Mouse (Mus musculus): ENCODE results near the gene Rexo4. TPM values are rescaled to one million over a fixed set of nuclear protein-coding genes. Genes with fewer than 3 reads are reported as not detected.

Gene Rexo4
- polyA plus RNA-seq, 1 experiment from 2014 or later: 32.6 TPM

GRCm38 (mm10) chr2:26952866-26953265 lies 11.3 kb downstream of the Rexo4 start:
- H3K9ac ChIP-seq: no peak overlapping the region

GRCm38 (mm10) chr2:26952193-26952592 lies 12.0 kb downstream of the Rexo4 start:
- H3K9ac ChIP-seq: no peak overlapping the region
- no peaks in the 10 kb centered on the region for H3K27me3 ChIP-seq (ENCODE audit: control insufficient read depth, insufficient read depth, low read length)
- ATAC-seq (ENCODE audit: low FRiP score) (no peak), DNase-seq (ENCODE audit: low spot score) (no peak)
- no peaks in the 10 kb centered on the region for H3K9me3 ChIP-seq (ENCODE audit: control insufficient read depth, low read length)
- H3K4me1 ChIP-seq (replicated peaks; ENCODE audit: control insufficient read depth, insufficient read depth, low read length): no peaks in the 10 kb centered on the region
- H3K27ac ChIP-seq: no peak overlapping the region
- H3K36me3 ChIP-seq (replicated peaks; ENCODE audit: control insufficient read depth, insufficient read depth): peaks cover 70% of the 10 kb centered on the region
- no peak overlapping the region for H3K4me2 ChIP-seq (replicated peaks)
- no peak overlapping the region for H3K4me3 ChIP-seq (replicated peaks; ENCODE audit: low read length)
- WGBS: 96% methylated on average over 4 of the region's 4 CpGs

More at GRCm38 (mm10) chr2:26952866-26953265, 11.3 kb downstream of the Rexo4 start:
- Histone ChIP-seq H3K4me3 (replicated peaks; ENCODE audit: low read length) (no peak overlapping the region), H3K4me1 (replicated peaks; ENCODE audit: control insufficient read depth, insufficient read depth, low read length) (no peaks in the 10 kb centered on the region), H3K27me3 (ENCODE audit: control insufficient read depth, insufficient read depth, low read length) (no peaks in the 10 kb centered on the region), H3K36me3 (replicated peaks; ENCODE audit: control insufficient read depth, insufficient read depth) (peaks cover 71% of the 10 kb centered on the region), H3K27ac (no peak overlapping the region), H3K4me2 (replicated peaks) (no peak overlapping the region), H3K9me3 (ENCODE audit: control insufficient read depth, low read length) (no peaks in the 10 kb centered on the region)
- WGBS: 94% methylated on average over 8 of the region's 8 CpGs
- ATAC-seq (ENCODE audit: low FRiP score): no peak
- no peak for DNase-seq (ENCODE audit: low spot score)

- H3K9me3 ChIP-seq (ENCODE audit: control insufficient read depth, low read length): no peaks in the 10 kb centered on the region
- 87% methylated on average over 8 of the region's 8 CpGs for WGBS
- no peaks in the 10 kb centered on the region for H3K4me1 ChIP-seq (replicated peaks; ENCODE audit: control insufficient read depth, insufficient read depth, low read length)
- H3K36me3 ChIP-seq (replicated peaks; ENCODE audit: control insufficient read depth, insufficient read depth): peaks cover 63% of the 10 kb centered on the region
- H3K4me3 ChIP-seq (replicated peaks; ENCODE audit: low read length): no peak overlapping the region
- ATAC-seq (ENCODE audit: low FRiP score): no peak
- DNase-seq (ENCODE audit: low spot score): no peak
- no peak overlapping the region for H3K4me2 ChIP-seq (replicated peaks)
- no peak overlapping the region for H3K27ac ChIP-seq
- H3K27me3 ChIP-seq (ENCODE audit: control insufficient read depth, insufficient read depth, low read length): no peaks in the 10 kb centered on the region
- no peak overlapping the region for H3K9ac ChIP-seq
These were observed 12.8 kb downstream of the Rexo4 start for GRCm38 (mm10) chr2:26951346-26951905.

DNA sequence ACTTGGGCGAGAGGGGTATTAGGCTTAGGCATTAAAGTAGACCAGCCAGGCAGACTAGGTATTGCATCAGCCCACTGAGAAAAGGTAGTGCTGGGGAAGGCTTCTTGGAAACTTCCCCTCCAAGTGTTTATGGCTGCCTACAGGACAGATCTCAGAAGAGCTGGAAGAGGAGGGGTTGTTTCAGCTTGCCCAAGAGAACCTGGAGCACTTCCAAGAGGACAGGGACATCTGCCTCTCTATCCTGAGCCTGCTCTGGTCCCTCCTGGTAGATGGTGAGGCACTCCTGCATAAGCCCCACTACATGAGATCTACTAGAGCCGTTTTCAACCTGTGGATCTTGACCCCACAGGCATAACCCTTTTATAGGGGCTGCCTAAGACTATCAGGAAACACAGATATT lies 13.8 kb downstream of the Rexo4 start:
- WGBS: 91% methylated on average over 2 of the region's 2 CpGs
- no peak overlapping the region for H3K4me2 ChIP-seq (replicated peaks)
- ATAC-seq (ENCODE audit: low FRiP score) (no peak), DNase-seq (ENCODE audit: low spot score) (no peak)
- no peaks in the 10 kb centered on the region for H3K9me3 ChIP-seq (ENCODE audit: control insufficient read depth, low read length)
- H3K36me3 ChIP-seq (replicated peaks; ENCODE audit: control insufficient read depth, insufficient read depth): peaks cover 52% of the 10 kb centered on the region
- no peak overlapping the region for H3K4me3 ChIP-seq (replicated peaks; ENCODE audit: low read length)
- H3K4me1 ChIP-seq (replicated peaks; ENCODE audit: control insufficient read depth, insufficient read depth, low read length): no peaks in the 10 kb centered on the region
- no peaks in the 10 kb centered on the region for H3K27me3 ChIP-seq (ENCODE audit: control insufficient read depth, insufficient read depth, low read length)
- no peak overlapping the region for H3K9ac ChIP-seq
- no peak overlapping the region for H3K27ac ChIP-seq

DNA sequence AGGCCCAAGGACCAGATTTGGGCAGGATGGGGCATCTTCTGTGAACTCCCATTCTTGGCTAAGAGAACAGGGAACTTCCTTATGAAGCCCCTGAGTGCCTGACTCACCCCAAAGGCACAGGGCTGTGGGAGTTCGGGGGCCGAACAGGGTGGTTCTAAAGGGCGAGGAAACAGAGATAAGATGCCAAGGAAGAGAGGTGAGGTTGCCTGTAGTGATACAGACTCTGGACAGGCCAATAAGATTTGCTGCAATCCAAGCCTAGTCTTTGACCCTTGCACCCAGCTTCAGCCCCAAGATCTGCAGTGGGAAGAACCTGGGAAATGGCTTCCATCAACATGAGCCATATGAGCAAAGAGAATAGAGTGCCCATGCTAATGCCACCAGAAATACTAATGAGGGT lies 20.9 kb downstream of the Rexo4 start:
- no peak for DNase-seq (ENCODE audit: low spot score)
- 83% methylated on average over 3 of the region's 3 CpGs for WGBS
- Histone ChIP-seq H3K27ac (no peak overlapping the region), H3K4me1 (replicated peaks; ENCODE audit: control insufficient read depth, insufficient read depth, low read length) (no peaks in the 10 kb centered on the region), H3K9ac (no peak overlapping the region), H3K9me3 (ENCODE audit: control insufficient read depth, low read length) (no peaks in the 10 kb centered on the region), H3K36me3 (replicated peaks; ENCODE audit: control insufficient read depth, insufficient read depth) (peaks cover 9% of the 10 kb centered on the region; the same call in 1 of the 2 replicates), H3K4me2 (replicated peaks) (no peak overlapping the region), H3K4me3 (replicated peaks; ENCODE audit: low read length) (no peak overlapping the region), H3K27me3 (ENCODE audit: control insufficient read depth, insufficient read depth, low read length) (no peaks in the 10 kb centered on the region)
- no peak for ATAC-seq (ENCODE audit: low FRiP score)

GRCm38 (mm10) chr2:26941539-26941938 lies 22.6 kb downstream of the Rexo4 start:
- no peak overlapping the region for H3K27ac ChIP-seq
- ATAC-seq (ENCODE audit: low FRiP score) (no peak), DNase-seq (ENCODE audit: low spot score) (no peak)
- H3K4me1 ChIP-seq (replicated peaks; ENCODE audit: control insufficient read depth, insufficient read depth, low read length): no peaks in the 10 kb centered on the region
- no peaks in the 10 kb centered on the region for H3K27me3 ChIP-seq (ENCODE audit: control insufficient read depth, insufficient read depth, low read length)
- H3K4me3 ChIP-seq (replicated peaks; ENCODE audit: low read length): no peak overlapping the region
- 52% methylated on average over 5 of the region's 5 CpGs for WGBS
- H3K9me3 ChIP-seq (ENCODE audit: control insufficient read depth, low read length): no peaks in the 10 kb centered on the region
- no peaks in the 10 kb centered on the region for H3K36me3 ChIP-seq (replicated peaks; ENCODE audit: control insufficient read depth, insufficient read depth)
- H3K4me2 ChIP-seq (replicated peaks): no peak overlapping the region
- H3K9ac ChIP-seq: no peak overlapping the region

DNA sequence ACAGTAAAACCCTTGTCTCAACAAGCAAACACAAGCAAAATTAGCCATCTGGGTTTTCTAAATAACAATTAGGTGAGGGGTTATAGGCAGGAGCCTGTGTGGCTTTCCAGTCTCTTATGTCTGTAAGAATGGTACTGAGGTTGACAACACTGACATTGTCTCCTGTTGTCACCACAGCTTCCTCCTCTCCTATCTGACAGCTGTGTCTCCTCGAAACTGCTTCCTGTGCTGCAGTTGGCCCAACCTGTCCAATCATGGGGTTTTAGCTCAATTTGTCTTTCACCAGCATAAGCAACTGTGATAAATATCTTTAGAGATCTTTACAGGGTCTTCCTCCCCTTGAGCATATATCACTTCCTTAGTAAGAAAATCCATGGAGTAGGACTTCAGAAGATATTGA lies 27.8 kb downstream of the Rexo4 start:
- Histone ChIP-seq H3K4me2 (replicated peaks) (no peak overlapping the region), H3K27me3 (ENCODE audit: control insufficient read depth, insufficient read depth, low read length) (no peaks in the 10 kb centered on the region), H3K4me1 (replicated peaks; ENCODE audit: control insufficient read depth, insufficient read depth, low read length) (peaks cover 13% of the 10 kb centered on the region), H3K36me3 (replicated peaks; ENCODE audit: control insufficient read depth, insufficient read depth) (0 out of 2 replicates have a peak, but pooled peaks cover 1% of the 10 kb centered on the region), H3K27ac (no peak overlapping the region), H3K4me3 (replicated peaks; ENCODE audit: low read length) (no peak overlapping the region), H3K9ac (no peak overlapping the region), H3K9me3 (ENCODE audit: control insufficient read depth, low read length) (no peaks in the 10 kb centered on the region)
- WGBS: 80% methylated on average over 1 of the region's 1 CpGs
- no peak for ATAC-seq (ENCODE audit: low FRiP score)
- no peak for DNase-seq (ENCODE audit: low spot score)

- no peak overlapping the region for H3K4me3 ChIP-seq (replicated peaks; ENCODE audit: low read length)
- H3K9me3 ChIP-seq (ENCODE audit: control insufficient read depth, low read length): no peaks in the 10 kb centered on the region
- ATAC-seq (ENCODE audit: low FRiP score) (no peak), DNase-seq (ENCODE audit: low spot score) (no peak)
- no peak overlapping the region for H3K27ac ChIP-seq
- no peak overlapping the region for H3K4me2 ChIP-seq (replicated peaks)
- peaks cover 17% of the 10 kb centered on the region for H3K4me1 ChIP-seq (replicated peaks; ENCODE audit: control insufficient read depth, insufficient read depth, low read length)
- H3K9ac ChIP-seq: no peak overlapping the region
- no peaks in the 10 kb centered on the region for H3K27me3 ChIP-seq (ENCODE audit: control insufficient read depth, insufficient read depth, low read length)
- H3K36me3 ChIP-seq (replicated peaks; ENCODE audit: control insufficient read depth, insufficient read depth): 0 out of 2 replicates have a peak, but pooled peaks cover 12% of the 10 kb centered on the region
- WGBS: 94% methylated on average over 2 of the region's 2 CpGs
These were observed 28.9 kb downstream of the Rexo4 start for GRCm38 (mm10) chr2:26935286-26935685.

DNA sequence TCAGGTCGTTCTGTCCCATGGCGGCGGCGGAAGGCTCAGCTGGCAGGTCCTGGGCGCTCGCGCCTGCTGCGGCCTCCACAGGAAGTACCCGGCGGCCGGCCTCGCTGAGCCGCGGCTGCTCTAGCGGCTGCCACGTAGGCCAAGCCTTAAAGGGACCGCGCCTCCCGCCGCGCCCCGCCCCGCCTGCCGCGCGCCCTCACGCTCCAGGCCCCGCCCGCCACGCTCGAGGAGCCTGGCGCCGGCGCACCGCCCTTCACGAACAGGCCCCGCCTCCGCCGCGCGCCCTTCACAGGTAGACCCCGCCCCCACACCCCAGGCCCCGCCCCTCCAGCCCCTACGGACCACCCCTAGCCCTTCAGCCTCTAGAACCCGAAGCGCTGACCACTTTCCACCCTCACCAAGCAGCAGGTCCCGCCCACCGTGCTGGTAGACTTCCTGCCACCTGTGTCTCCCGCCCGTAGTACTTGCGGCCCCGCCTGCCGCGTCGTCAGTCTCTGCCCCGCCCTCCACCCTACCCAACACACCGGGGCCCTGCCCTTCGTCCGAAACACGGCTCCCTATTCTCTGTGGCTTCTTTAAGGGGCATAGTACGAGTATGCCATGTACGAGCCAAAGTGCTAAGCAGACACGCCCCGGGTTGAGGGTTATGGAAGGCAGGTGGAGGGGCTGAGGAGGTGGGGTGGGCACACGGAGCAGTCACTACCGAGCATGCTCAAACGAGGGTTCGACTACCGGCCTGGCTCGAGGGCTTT lies 30.7 kb downstream of the Rexo4 start, which contains the start of the genes Surf4 and Stkld1:
TSS of gene Surf4 (minus strand) at position 625 of the 752 bp plus-strand sequence.
TSS of gene Stkld1 (plus strand) at position 744 of the 752 bp plus-strand sequence.
- peak; percentile 88 for DNase-seq (ENCODE audit: low spot score)
- whole genome bisulfite sequencing: 1% methylated on average over 62 of the region's 70 CpGs
- Histone ChIP-seq H3K9ac (peak within 1 kb of the TSS; percentile 89), H3K4me2 (replicated peaks) (peak within 1 kb of the TSS; percentile 94), H3K9me3 (ENCODE audit: control insufficient read depth, low read length) (no peaks in the 10 kb centered on the region), H3K4me3 (replicated peaks; ENCODE audit: low read length) (peak within 1 kb of the TSS; percentile 71), H3K36me3 (replicated peaks; ENCODE audit: control insufficient read depth, insufficient read depth) (0 out of 2 replicates have a peak, but pooled peaks cover 25% of the 10 kb centered on the region), H3K27me3 (ENCODE audit: control insufficient read depth, insufficient read depth, low read length) (no peaks in the 10 kb centered on the region), H3K27ac (peak within 1 kb of the TSS; percentile 73), H3K4me1 (replicated peaks; ENCODE audit: control insufficient read depth, insufficient read depth, low read length) (peaks cover 17% of the 10 kb centered on the region)
- ATAC-seq (ENCODE audit: low FRiP score): peak; percentile 96

Measured in hindbrain, embryonic 14.5 days (tissue).